Mouse (Mus musculus): Measurements from ENCODE around the gene Podxl. TPM values are rescaled to one million over a fixed set of nuclear protein-coding genes. Genes with fewer than 3 reads are reported as not detected.
"Not testable (repeated sequence)": the region's sequence is repeated elsewhere in the genome, so short reads cannot be mapped to it uniquely, and the experiment has no call there.

Podxl gene
- polyA plus RNA-seq, 1 experiment from 2014 or later = 26.9 TPM

GRCm38 (mm10) chr6:31564901-31565391, 1.2 kb upstream of the Podxl start:
- H3K9me3 ChIP-seq = no peaks in the 10 kb centered on the region
- 10% methylated on average over 17 of the region's 17 CpGs for WGBS
- ATAC-seq (ENCODE audit: insufficient read depth, low FRiP score, low read depth) = no peak
- peaks cover 27% of the 10 kb centered on the region; the same call in 1 of the 2 replicates for H3K27me3 ChIP-seq (replicated peaks)
- H3K4me1 ChIP-seq = peaks cover 13% of the 10 kb centered on the region
- H3K9ac ChIP-seq = no peak overlapping the region
- peak overlapping the region; percentile 83 for H3K4me2 ChIP-seq
- H3K27ac ChIP-seq = no peak overlapping the region
- H3K4me3 ChIP-seq (replicated peaks) = peak overlapping the region; percentile 7; the same call in 1 of the 2 replicates
- H3K36me3 ChIP-seq = no peaks in the 10 kb centered on the region

- under 1% methylated on average over 18 of the region's 18 CpGs for WGBS
- no peak; the same call in 1 of the 2 replicates for ATAC-seq (ENCODE audit: insufficient read depth, low FRiP score, low read depth)
- peaks cover 27% of the 10 kb centered on the region; the same call in 1 of the 2 replicates for H3K27me3 ChIP-seq (replicated peaks)
- H3K27ac ChIP-seq = no peak overlapping the region
- H3K36me3 ChIP-seq = no peaks in the 10 kb centered on the region
- H3K4me2 ChIP-seq = peak overlapping the region; percentile 83
- peaks cover 13% of the 10 kb centered on the region for H3K4me1 ChIP-seq
- no peaks in the 10 kb centered on the region for H3K9me3 ChIP-seq
- peak overlapping the region; percentile 62 for H3K4me3 ChIP-seq (replicated peaks)
- 0 out of 2 replicates have a peak overlapping the region, but pooled peaks have one; percentile 0 for H3K9ac ChIP-seq
These were observed 376 bp upstream of the Podxl start for GRCm38 (mm10) chr6:31564182-31564531.

GRCm38 (mm10) chr6:31562371-31563080, 1.3 kb downstream of the Podxl start:
- Histone ChIP-seq H3K4me1 (peaks cover 8% of the 10 kb centered on the region), H3K27ac (0 out of 2 replicates have a peak overlapping the region, but pooled peaks have one; percentile 48), H3K27me3 (replicated peaks) (peaks cover 27% of the 10 kb centered on the region; the same call in 1 of the 2 replicates), H3K4me3 (replicated peaks) (peak overlapping the region; percentile 62), H3K4me2 (peak overlapping the region; percentile 83), H3K9ac (0 out of 2 replicates have a peak overlapping the region, but pooled peaks have one; percentile 45), H3K36me3 (no peaks in the 10 kb centered on the region), H3K9me3 (no peaks in the 10 kb centered on the region)
- ATAC-seq (ENCODE audit: insufficient read depth, low FRiP score, low read depth) = no peak
- 13% methylated on average over 16 of the region's 16 CpGs for WGBS

GRCm38 (mm10) chr6:31561948-31562347, 1.8 kb downstream of the Podxl start:
- Histone ChIP-seq H3K27me3 (replicated peaks) (peaks cover 25% of the 10 kb centered on the region; the same call in 1 of the 2 replicates), H3K4me2 (peak overlapping the region; percentile 83), H3K4me3 (replicated peaks) (peak overlapping the region; percentile 62)
- H3K27ac ChIP-seq; H3K9me3 ChIP-seq; H3K36me3 ChIP-seq; H3K9ac ChIP-seq; H3K4me1 ChIP-seq; ATAC-seq (ENCODE audit: insufficient read depth, low FRiP score, low read depth): not testable (repeated sequence)
- 54% methylated on average over 3 of the region's 3 CpGs for WGBS

- 33% methylated on average over 13 of the region's 13 CpGs for WGBS
- H3K4me1 ChIP-seq = peaks cover 8% of the 10 kb centered on the region
- H3K9ac ChIP-seq = no peak overlapping the region
- H3K36me3 ChIP-seq = no peaks in the 10 kb centered on the region
- ATAC-seq (ENCODE audit: insufficient read depth, low FRiP score, low read depth) = peak; percentile 19; the same call in 1 of the 2 replicates
- H3K27ac ChIP-seq = no peak overlapping the region
- no peaks in the 10 kb centered on the region for H3K9me3 ChIP-seq
- no peak overlapping the region for H3K4me3 ChIP-seq (replicated peaks)
- peaks cover 24% of the 10 kb centered on the region; the same call in 1 of the 2 replicates for H3K27me3 ChIP-seq (replicated peaks)
- peak overlapping the region; percentile 13; the same call in 1 of the 2 replicates for H3K4me2 ChIP-seq
These were observed 3.4 kb downstream of the Podxl start for GRCm38 (mm10) chr6:31560138-31560959.

GRCm38 (mm10) chr6:31556460-31557100, 7.2 kb downstream of the Podxl start:
- 85% methylated on average over 7 of the region's 7 CpGs for WGBS
- Histone ChIP-seq H3K4me3 (replicated peaks) (no peak overlapping the region), H3K27me3 (replicated peaks) (no peaks in the 10 kb centered on the region), H3K9me3 (no peaks in the 10 kb centered on the region), H3K27ac (no peak overlapping the region), H3K9ac (no peak overlapping the region), H3K4me1 (no peaks in the 10 kb centered on the region), H3K4me2 (no peak overlapping the region), H3K36me3 (no peaks in the 10 kb centered on the region)
- ATAC-seq (ENCODE audit: insufficient read depth, low FRiP score, low read depth) = no peak

GRCm38 (mm10) chr6:31550876-31551532, 12.8 kb downstream of the Podxl start:
- WGBS = 73% methylated on average over 22 of the region's 22 CpGs
- peaks cover 11% of the 10 kb centered on the region for H3K4me1 ChIP-seq
- H3K27ac ChIP-seq = no peak overlapping the region
- no peak overlapping the region for H3K4me2 ChIP-seq
- H3K27me3 ChIP-seq (replicated peaks) = no peaks in the 10 kb centered on the region
- H3K9ac ChIP-seq = no peak overlapping the region
- H3K4me3 ChIP-seq (replicated peaks) = no peak overlapping the region
- H3K9me3 ChIP-seq = no peaks in the 10 kb centered on the region
- no peaks in the 10 kb centered on the region for H3K36me3 ChIP-seq
- no peak for ATAC-seq (ENCODE audit: insufficient read depth, low FRiP score, low read depth)

GRCm38 (mm10) chr6:31549361-31550051, 14.3 kb downstream of the Podxl start:
- H3K36me3 ChIP-seq = no peaks in the 10 kb centered on the region
- H3K9ac ChIP-seq = no peak overlapping the region
- H3K4me1 ChIP-seq = peaks cover 11% of the 10 kb centered on the region
- H3K4me3 ChIP-seq (replicated peaks) = no peak overlapping the region
- 43% methylated on average over 5 of the region's 5 CpGs for WGBS
- H3K9me3 ChIP-seq = no peaks in the 10 kb centered on the region
- peak; percentile 52; the same call in 1 of the 2 replicates for ATAC-seq (ENCODE audit: insufficient read depth, low FRiP score, low read depth)
- no peak overlapping the region for H3K4me2 ChIP-seq
- no peaks in the 10 kb centered on the region for H3K27me3 ChIP-seq (replicated peaks)
- H3K27ac ChIP-seq = no peak overlapping the region

GRCm38 (mm10) chr6:31544318-31544717, 19.5 kb downstream of the Podxl start:
- H3K27ac ChIP-seq = 0 out of 2 replicates have a peak overlapping the region, but pooled peaks have one; percentile 16
- 66% methylated on average over 4 of the region's 4 CpGs for WGBS
- H3K9ac ChIP-seq = no peak overlapping the region
- H3K4me2 ChIP-seq = no peak overlapping the region
- H3K4me1 ChIP-seq = peaks cover 4% of the 10 kb centered on the region; the same call in 1 of the 2 replicates
- H3K4me3 ChIP-seq (replicated peaks) = no peak overlapping the region
- no peaks in the 10 kb centered on the region for H3K9me3 ChIP-seq
- H3K27me3 ChIP-seq (replicated peaks) = no peaks in the 10 kb centered on the region
- ATAC-seq (ENCODE audit: insufficient read depth, low FRiP score, low read depth) = 0 out of 2 replicates have a peak, but pooled peaks have one; percentile 18
- no peaks in the 10 kb centered on the region for H3K36me3 ChIP-seq

GRCm38 (mm10) chr6:31540018-31540417, 23.8 kb downstream of the Podxl start:
- H3K27me3 ChIP-seq (replicated peaks) = no peaks in the 10 kb centered on the region
- H3K4me1 ChIP-seq = no peaks in the 10 kb centered on the region
- no peak overlapping the region for H3K4me2 ChIP-seq
- H3K4me3 ChIP-seq (replicated peaks) = no peak overlapping the region
- H3K9ac ChIP-seq = no peak overlapping the region
- 80% methylated on average over 6 of the region's 6 CpGs for WGBS
- H3K27ac ChIP-seq = no peak overlapping the region
- no peaks in the 10 kb centered on the region for H3K9me3 ChIP-seq
- ATAC-seq (ENCODE audit: insufficient read depth, low FRiP score, low read depth) = no peak
- no peaks in the 10 kb centered on the region for H3K36me3 ChIP-seq

Data from stomach, embryonic 15.5 days (tissue).